Mouse (Mus musculus) NIH3T3 (cell line): ENCODE measurements at regions not wholly inside any gene's neighbourhood (a gene's known extent, or its start where the extent isn't known, plus 50 kb on each side); places are given as distances from the start of the nearest gene placed in this dataset.

Source experiments
- DNase-seq: peaks from one replicate; pipeline ENCODE4 v3.0.0-alpha.2; 2012; ENCODE audit warnings: low read depth

DNA sequence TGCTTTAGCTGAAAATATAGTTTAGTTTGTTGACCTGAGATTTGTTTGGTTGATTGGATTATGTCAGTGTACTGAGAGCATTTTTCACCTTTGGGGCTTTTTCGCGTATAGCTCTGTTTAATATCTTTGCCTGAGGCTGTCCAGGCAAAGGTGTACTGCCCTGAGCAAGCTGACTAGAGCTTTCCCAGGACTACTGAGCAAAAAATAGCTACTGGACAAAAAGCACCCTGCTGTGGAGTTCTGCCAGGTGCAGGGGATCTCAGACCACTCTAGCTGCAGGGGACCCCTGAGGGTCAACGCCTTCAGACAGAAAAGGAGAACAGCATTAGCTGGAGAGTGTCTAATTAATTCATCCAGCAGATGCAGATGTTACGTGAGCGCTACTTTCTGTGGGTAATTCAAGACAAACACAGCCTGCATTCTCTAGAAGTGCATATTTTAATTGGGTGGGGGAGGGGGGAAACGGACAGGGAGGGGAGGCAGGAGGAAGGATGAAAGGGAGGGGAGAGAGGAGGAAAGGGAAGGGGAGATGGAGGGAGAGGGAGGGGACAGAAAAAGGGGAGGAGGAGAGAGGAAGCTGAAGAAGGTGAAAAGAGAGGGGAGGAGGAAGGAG, 61.7 kb downstream of the Thnsl1 start:
- no peak for DNase-seq

DNA sequence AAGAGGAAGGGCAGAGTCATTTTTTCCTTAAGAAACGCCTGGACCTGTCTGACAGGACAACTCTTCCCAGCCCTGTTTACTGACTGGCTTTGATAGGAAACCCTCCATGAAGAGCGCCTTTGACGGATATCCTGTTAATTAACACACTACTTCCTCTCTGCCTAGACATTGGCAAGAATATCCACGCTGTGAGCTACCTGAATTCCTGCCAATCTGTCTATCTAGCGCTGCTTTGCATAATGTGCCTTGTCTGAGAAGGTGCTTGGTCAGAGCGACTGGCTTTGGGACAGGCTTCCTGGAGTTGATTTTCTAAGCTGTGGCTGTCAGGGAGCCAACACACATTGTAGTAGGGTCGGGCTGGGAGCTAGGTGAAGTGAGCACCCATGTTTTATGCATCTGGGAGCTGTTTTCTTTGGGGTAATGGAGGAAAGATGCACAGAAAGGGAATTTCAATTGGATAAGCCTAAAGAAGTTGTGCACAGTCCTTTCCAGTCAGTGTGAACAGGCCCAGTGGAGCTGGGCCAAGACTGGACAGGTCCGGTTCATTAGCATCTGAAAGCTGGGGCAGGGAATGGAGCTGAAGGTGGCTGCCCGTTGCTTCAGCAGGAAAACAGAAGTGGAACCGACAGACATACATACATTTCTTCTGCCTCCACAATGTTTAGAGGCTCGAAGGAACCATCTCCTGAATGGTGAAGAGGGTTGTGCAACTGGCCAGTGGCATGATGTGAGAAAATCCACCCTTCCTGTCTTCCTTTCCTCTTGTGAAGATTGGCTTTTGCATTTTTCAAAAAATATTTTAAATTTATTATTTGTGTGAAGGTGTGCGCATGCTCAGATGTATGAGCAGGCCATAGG, 64.7 kb downstream of the Thnsl1 start:
- DNase-seq = no peak

DNA sequence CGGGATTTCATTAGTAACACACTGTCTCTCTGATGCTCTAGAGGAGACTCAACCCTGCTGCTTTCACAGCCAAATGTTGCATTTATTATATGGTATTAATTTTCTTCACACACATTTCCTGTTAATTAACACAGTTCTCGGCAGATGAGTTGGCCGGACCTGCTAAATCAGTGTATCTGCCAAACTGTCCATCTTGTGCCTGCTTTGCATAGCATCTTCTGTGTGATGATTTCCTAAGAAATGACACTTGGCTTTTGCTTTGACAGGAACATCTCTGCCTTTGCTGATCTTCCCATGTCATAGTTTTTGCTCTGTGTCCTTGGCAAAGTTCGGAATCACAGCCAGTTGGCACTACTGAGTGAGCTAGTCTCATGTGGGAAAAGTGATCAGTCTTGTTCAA, 67.9 kb downstream of the Thnsl1 start:
- no peak for DNase-seq

DNA sequence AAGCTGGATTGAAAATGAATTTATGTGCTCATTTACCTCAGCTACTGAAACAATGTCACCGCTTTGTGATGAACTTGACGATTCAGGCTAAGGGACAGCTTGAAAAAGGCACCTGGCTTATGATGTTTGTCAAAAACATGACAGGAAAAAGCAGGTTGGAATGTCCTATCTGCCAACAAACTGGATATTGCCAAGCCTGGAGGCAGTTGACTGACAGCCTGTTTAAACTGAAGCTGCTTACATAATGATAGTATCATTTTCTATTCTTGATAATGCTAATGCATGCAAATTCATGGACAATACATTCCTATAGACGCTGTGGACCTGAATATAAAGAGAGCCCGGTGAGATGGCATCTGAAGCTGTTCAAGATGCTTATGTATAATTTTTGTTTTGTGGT, 69.8 kb downstream of the Thnsl1 start:
- no peak for DNase-seq

DNA sequence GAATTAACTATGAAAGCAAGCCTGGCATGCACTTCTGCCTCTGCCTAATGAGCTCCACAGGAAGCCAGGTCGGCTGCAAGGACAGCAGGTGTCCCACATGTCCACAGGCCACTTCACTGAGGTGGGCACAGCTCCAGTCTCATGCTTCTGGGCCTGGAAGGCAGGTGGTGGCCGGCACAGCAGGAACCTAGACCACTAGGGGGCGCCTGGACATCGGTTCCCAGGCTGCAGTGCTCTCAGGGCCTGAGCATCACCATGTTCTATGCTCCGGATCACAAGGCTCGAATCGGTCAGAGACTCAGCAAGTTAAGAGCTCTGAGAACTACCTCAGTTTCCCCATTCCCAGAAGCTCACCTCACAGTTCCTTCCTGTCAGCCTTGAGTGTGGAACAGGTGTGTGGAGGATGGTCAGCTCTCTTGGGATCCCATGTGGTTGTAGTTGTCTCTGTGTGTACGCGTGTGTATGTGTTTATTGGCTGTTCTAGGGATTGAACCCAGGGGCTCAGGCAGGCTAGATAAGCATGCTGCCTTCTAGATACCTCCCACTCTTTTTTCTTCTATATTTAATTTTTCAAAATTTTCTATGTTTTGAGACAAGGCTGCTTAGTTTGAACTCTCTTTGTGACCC, 75.4 kb downstream of the Thnsl1 start:
- DNase-seq = peak; percentile 77

DNA sequence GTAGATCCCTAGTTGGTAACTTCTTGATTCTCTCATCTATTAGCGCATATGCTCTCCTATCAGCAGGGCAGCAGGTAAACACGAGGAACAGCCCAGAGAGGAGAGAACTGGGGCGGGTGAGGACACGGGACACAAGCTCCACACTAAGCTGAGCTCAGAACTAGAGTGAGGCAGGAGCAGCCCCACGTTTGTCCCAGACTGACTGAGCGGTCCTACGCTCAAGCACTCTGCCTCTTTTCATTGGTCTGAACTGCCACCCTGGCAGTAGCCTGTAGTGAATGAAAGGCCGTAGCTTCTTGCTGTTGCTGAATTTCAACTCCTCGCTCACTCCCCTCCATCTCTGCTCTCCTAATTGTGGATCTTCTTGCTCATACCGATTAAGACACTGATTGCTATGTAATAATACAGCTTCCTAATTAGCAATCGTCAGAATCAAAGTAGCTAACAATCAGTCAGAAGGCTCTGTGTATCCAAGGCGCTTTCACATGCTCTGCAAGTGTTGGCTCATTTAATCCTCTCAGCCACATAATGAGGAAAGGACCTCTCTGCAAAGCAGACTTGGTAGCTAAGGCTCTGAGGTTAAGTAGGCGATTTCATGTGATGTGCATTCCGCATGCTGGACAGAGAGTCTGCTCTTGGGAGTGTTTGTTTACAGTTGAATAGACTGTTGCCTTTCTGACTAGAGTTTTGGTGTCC, 77.1 kb downstream of the Thnsl1 start:
- DNase-seq = no peak

DNA sequence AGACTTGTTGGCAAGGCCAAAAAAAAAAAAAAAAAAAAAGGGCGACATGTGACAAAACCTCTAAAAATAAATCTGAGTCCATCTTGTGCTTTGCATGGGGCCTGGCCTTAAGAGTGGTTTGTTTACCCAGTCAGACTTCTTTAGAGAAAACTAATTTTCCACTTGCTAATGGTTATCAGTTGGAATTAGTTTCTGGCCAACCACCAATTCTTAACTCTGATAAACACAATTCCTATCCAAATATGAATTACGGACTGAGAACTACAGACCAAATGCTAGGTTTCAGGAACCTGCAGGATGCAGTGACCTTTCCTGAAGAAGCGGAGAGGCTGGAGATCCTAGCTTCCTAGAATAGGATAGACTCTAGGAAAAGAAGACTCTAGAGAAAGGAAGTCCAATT, 79.4 kb downstream of the Thnsl1 start:
- DNase-seq = no peak

DNA sequence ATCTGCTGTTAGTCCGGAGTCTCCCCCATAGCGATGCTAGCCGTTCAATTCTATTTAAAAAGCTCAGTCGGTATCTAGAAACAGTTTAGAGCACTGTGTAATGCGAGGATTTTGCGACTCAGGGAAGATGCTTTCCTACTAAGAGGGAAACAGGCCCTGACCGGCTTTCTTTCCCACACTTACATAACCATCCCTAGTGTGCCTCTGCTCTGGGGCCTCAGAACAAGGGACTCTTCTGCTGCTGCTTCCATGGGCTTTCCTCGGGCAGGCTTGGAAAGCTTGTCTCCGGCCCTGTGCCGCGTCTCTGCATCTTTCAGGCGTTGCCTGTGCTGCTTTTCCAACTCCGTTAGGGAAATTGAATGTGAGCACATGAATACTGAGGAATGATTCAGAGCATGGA, 79.6 kb upstream of the Gpr158 start:
- DNase-seq = no peak

DNA sequence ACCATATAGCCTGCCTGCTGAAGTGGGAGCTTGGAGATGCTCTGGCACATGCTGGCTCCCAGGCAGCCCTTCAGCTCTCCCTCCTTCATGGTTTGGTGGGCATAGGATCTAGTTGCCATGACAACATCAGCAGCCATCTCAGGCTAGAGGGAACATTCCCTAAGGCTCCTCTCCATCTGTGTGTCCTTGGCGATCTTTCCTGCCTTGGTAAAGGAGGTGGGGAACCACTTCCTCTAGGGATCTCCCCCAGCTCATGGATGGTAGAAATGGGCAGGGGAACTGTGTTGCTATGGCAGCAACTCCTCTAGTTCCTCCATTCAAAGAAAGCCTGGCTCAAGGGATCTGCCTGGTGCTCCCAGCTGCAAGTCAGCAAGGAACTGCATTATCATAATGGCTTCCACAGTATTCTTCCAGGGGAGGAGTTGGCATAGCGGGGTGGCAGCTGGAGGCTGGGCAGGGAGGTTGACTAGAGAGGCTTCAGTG, 74.6 kb upstream of the Gpr158 start:
- no peak for DNase-seq

DNA sequence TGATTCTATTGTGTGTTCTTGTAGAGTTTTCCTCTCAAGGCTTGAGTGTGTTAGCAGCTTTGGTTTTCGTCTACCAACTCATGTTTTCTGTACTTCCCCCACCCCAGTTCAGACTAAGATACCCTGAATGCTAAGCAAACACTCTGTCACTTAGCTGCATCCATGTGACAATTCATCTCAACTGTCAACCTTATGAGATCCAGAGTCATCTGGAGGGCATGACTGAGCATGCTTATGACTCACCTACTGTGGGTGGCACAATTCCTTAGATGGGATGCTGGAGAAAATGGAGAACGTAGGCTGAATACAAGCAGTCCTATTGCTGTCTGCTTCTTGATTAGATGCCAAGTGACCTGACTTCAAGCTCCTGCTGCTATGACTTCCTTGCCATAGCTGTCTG, 73.3 kb upstream of the Gpr158 start:
- peak; percentile 14 for DNase-seq

DNA sequence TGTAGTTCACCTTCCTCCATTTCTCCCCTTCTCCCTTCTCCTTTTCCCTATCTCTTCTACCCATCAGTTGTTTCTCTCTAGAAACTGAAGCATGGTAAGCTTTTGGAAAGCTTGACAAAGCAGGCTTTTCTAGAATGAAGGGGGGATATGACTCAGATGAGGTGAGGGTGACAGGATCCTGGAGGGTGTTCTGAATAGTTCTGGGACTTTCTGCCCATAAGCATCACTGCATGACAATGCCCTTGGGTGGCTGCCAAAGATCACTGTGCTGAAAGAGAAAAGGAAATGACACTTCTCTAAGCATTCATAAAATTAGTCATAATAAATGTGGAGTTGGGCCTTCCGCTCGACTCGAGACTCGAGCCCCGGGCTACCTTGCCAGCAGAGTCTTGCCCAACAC, 67.7 kb upstream of the Gpr158 start:
- DNase-seq = no peak
